Mouse (Mus musculus): ENCODE data around the gene Camsap2. TPM values are rescaled to one million over a fixed set of nuclear protein-coding genes. Genes with fewer than 3 reads are reported as not detected.

Camsap2 gene
- polyA plus RNA-seq, 1 experiment from 2014 or later, result 13.2 TPM

GRCm38 (mm10) chr1:136226626-136227025, 119.3 kb downstream of the Camsap2 start:
- 95% methylated on average over 8 of the region's 8 CpGs for WGBS
- peaks cover 65% of the 10 kb centered on the region for H3K4me1 ChIP-seq (replicated peaks)
- DNase-seq (ENCODE audit: low spot score), result no peak

GRCm38 (mm10) chr1:136225846-136226245, 120.1 kb downstream of the Camsap2 start:
- Histone ChIP-seq H3K9me3 (no peaks in the 10 kb centered on the region), H3K27me3 (ENCODE audit: insufficient read depth, poor library complexity, severe bottlenecking) (peaks cover 5% of the 10 kb centered on the region; the same call in 1 of the 2 replicates), H3K27ac (no peak overlapping the region), H3K4me1 (replicated peaks) (peaks cover 57% of the 10 kb centered on the region), H3K4me3 (no peak overlapping the region), H3K36me3 (peaks cover 77% of the 10 kb centered on the region)
- no peak for DNase-seq (ENCODE audit: low spot score)
- WGBS, result 91% methylated on average over 8 of the region's 8 CpGs

More at GRCm38 (mm10) chr1:136226626-136227025, 119.3 kb downstream of the Camsap2 start:
- peak overlapping the region; percentile 29; the same call in 1 of the 2 replicates for H3K27ac ChIP-seq
- H3K4me3 ChIP-seq, result no peak overlapping the region
- peaks cover 69% of the 10 kb centered on the region for H3K36me3 ChIP-seq
- peaks cover 5% of the 10 kb centered on the region; the same call in 1 of the 2 replicates for H3K27me3 ChIP-seq (ENCODE audit: insufficient read depth, poor library complexity, severe bottlenecking)
- no peaks in the 10 kb centered on the region for H3K9me3 ChIP-seq

GRCm38 (mm10) chr1:136223758-136224342, 122.1 kb downstream of the Camsap2 start:
- peaks cover 37% of the 10 kb centered on the region for H3K4me1 ChIP-seq (replicated peaks)
- DNase-seq (ENCODE audit: low spot score), result no peak
- H3K36me3 ChIP-seq, result peaks cover 97% of the 10 kb centered on the region

GRCm38 (mm10) chr1:136222386-136222785, 123.5 kb downstream of the Camsap2 start:
- peaks cover 23% of the 10 kb centered on the region for H3K4me1 ChIP-seq (replicated peaks)
- DNase-seq (ENCODE audit: low spot score), result no peak
- no peak overlapping the region for H3K27ac ChIP-seq
- peaks cover 100% of the 10 kb centered on the region for H3K36me3 ChIP-seq
- no peaks in the 10 kb centered on the region for H3K9me3 ChIP-seq
- WGBS, result 91% methylated on average over 10 of the region's 10 CpGs
- H3K27me3 ChIP-seq (ENCODE audit: insufficient read depth, poor library complexity, severe bottlenecking), result no peaks in the 10 kb centered on the region
- no peak overlapping the region for H3K4me3 ChIP-seq

More at GRCm38 (mm10) chr1:136223758-136224342, 122.1 kb downstream of the Camsap2 start:
- H3K9me3 ChIP-seq, result no peaks in the 10 kb centered on the region
- H3K4me3 ChIP-seq, result no peak overlapping the region
- no peaks in the 10 kb centered on the region for H3K27me3 ChIP-seq (ENCODE audit: insufficient read depth, poor library complexity, severe bottlenecking)
- no peak overlapping the region for H3K27ac ChIP-seq
- 93% methylated on average over 10 of the region's 10 CpGs for WGBS

GRCm38 (mm10) chr1:136220037-136220871, 125.7 kb downstream of the Camsap2 start:
- peaks cover 4% of the 10 kb centered on the region for H3K4me1 ChIP-seq (replicated peaks)
- 89% methylated on average over 10 of the region's 10 CpGs for WGBS
- H3K36me3 ChIP-seq, result peaks cover 100% of the 10 kb centered on the region
- no peaks in the 10 kb centered on the region for H3K27me3 ChIP-seq (ENCODE audit: insufficient read depth, poor library complexity, severe bottlenecking)
- H3K4me3 ChIP-seq, result no peak overlapping the region
- no peak for DNase-seq (ENCODE audit: low spot score)
- H3K9me3 ChIP-seq, result no peaks in the 10 kb centered on the region
- H3K27ac ChIP-seq, result no peak overlapping the region

Other genes with a start within 250 kb of the Camsap2 start
- gene Kif21b, start 214.7 kb downstream of the Camsap2 start, polyA plus RNA-seq (2016; fragmentation: Nextera tagmentation; extraction: Ambion mirVana), result 6.6 and 15.5 TPM in 2 replicates
- gene Mroh3, start 133.3 kb downstream of the Camsap2 start, polyA plus RNA-seq (2016; fragmentation: Nextera tagmentation; extraction: Ambion mirVana), result 0.40 and 0.47 TPM in 2 replicates
- gene Inava, start 111.8 kb downstream of the Camsap2 start, polyA plus RNA-seq (2016; fragmentation: Nextera tagmentation; extraction: Ambion mirVana), result 19.8 and 25.6 TPM in 2 replicates
- gene Gpr25, start 85.2 kb downstream of the Camsap2 start, polyA plus RNA-seq (2016; fragmentation: Nextera tagmentation; extraction: Ambion mirVana), result not detected in 2 replicates
- 17.7 and 21.1 TPM in 2 replicates for gene Ddx59, start 69.2 kb upstream of the Camsap2 start, polyA plus RNA-seq (2016; fragmentation: Nextera tagmentation; extraction: Ambion mirVana)
- 6.1 and 7.3 TPM in 2 replicates for gene Kif14, start 120.2 kb upstream of the Camsap2 start, polyA plus RNA-seq (2016; fragmentation: Nextera tagmentation; extraction: Ambion mirVana)

All from hindbrain, embryonic 10.5 days (tissue).